Mouse (Mus musculus): Measurements from ENCODE around the gene Olfr71. TPM values are rescaled to one million over a fixed set of nuclear protein-coding genes. Genes with fewer than 3 reads are reported as not detected.

Olfr71 gene
- total and polyA plus RNA-seq, 2 experiments from 2014 or later, result not detected

- no peaks in the 10 kb centered on the region; the same call in 1 of the 2 replicates for H3K36me3 ChIP-seq (ENCODE audit: insufficient read depth, low read length)
- H3K4me1 ChIP-seq (ENCODE audit: insufficient read depth, low read length), result peaks cover 5% of the 10 kb centered on the region; the same call in 1 of the 2 replicates
- H3K4me2 ChIP-seq (ENCODE audit: low read depth, low read length), result no peak overlapping the region
- ATAC-seq, result peak; percentile 61; the same call in 1 of the 2 replicates
- DNase-seq (ENCODE audit: low spot score), result peak; percentile 5
- TF ChIP-seq CTCF (IDR thresholded peaks at IDR 0.05; ENCODE audit: low read depth), result no peak
- WGBS, result 23% methylated on average over 9 of the region's 9 CpGs
- no peak overlapping the region for H3K9ac ChIP-seq (replicated peaks; ENCODE audit: low read length)
- H3K9me3 ChIP-seq (ENCODE audit: low read length), result no peaks in the 10 kb centered on the region
- H3K4me3 ChIP-seq (ENCODE audit: low read length), result no peak overlapping the region
- H3K27me3 ChIP-seq (ENCODE audit: insufficient read depth, low read length), result no peaks in the 10 kb centered on the region
- H3K27ac ChIP-seq, result no peak overlapping the region
These were observed 14.8 kb downstream of the Olfr71 start for GRCm38 (mm10) chr4:43695249-43695671.

GRCm38 (mm10) chr4:43694439-43695248 lies 15.4 kb downstream of the Olfr71 start:
- no peak for TF ChIP-seq CTCF (IDR thresholded peaks at IDR 0.05; ENCODE audit: low read depth)
- 93% methylated on average over 1 of the region's 1 CpGs for WGBS
- DNase-seq (ENCODE audit: low spot score), result no peak

GRCm38 (mm10) chr4:43693806-43694241 lies 16.2 kb downstream of the Olfr71 start:
- H3K4me2 ChIP-seq (ENCODE audit: low read depth, low read length), result no peak overlapping the region
- no peaks in the 10 kb centered on the region for H3K27me3 ChIP-seq (ENCODE audit: insufficient read depth, low read length)
- no peaks in the 10 kb centered on the region for H3K9me3 ChIP-seq (ENCODE audit: low read length)
- H3K9ac ChIP-seq (replicated peaks; ENCODE audit: low read length), result no peak overlapping the region
- H3K36me3 ChIP-seq (ENCODE audit: insufficient read depth, low read length), result peaks cover 11% of the 10 kb centered on the region
- H3K4me1 ChIP-seq (ENCODE audit: insufficient read depth, low read length), result peaks cover 5% of the 10 kb centered on the region; the same call in 1 of the 2 replicates
- DNase-seq (ENCODE audit: low spot score) (no peak), ATAC-seq (no peak)
- TF ChIP-seq CTCF (IDR thresholded peaks at IDR 0.05; ENCODE audit: low read depth), result no peak
- no peak overlapping the region for H3K4me3 ChIP-seq (ENCODE audit: low read length)
- 75% methylated on average over 5 of the region's 5 CpGs for WGBS
- no peak overlapping the region for H3K27ac ChIP-seq

More at GRCm38 (mm10) chr4:43694439-43695248, 15.4 kb downstream of the Olfr71 start:
- Histone ChIP-seq H3K27me3 (ENCODE audit: insufficient read depth, low read length) (no peaks in the 10 kb centered on the region), H3K36me3 (ENCODE audit: insufficient read depth, low read length) (peaks cover 4% of the 10 kb centered on the region), H3K4me1 (ENCODE audit: insufficient read depth, low read length) (peaks cover 5% of the 10 kb centered on the region; the same call in 1 of the 2 replicates), H3K4me3 (ENCODE audit: low read length) (no peak overlapping the region), H3K4me2 (ENCODE audit: low read depth, low read length) (no peak overlapping the region), H3K27ac (no peak overlapping the region), H3K9me3 (ENCODE audit: low read length) (no peaks in the 10 kb centered on the region), H3K9ac (replicated peaks; ENCODE audit: low read length) (no peak overlapping the region)
- no peak for ATAC-seq

GRCm38 (mm10) chr4:43691026-43691425 lies 19.0 kb downstream of the Olfr71 start:
- Histone ChIP-seq H3K4me1 (ENCODE audit: insufficient read depth, low read length) (no peaks in the 10 kb centered on the region), H3K36me3 (ENCODE audit: insufficient read depth, low read length) (peaks cover 25% of the 10 kb centered on the region), H3K27ac (no peak overlapping the region), H3K9ac (replicated peaks; ENCODE audit: low read length) (no peak overlapping the region), H3K4me2 (ENCODE audit: low read depth, low read length) (no peak overlapping the region), H3K9me3 (ENCODE audit: low read length) (no peaks in the 10 kb centered on the region), H3K4me3 (ENCODE audit: low read length) (no peak overlapping the region), H3K27me3 (ENCODE audit: insufficient read depth, low read length) (no peaks in the 10 kb centered on the region)
- TF ChIP-seq CTCF (IDR thresholded peaks at IDR 0.05; ENCODE audit: low read depth), result no peak
- DNase-seq (ENCODE audit: low spot score) (no peak), ATAC-seq (no peak)
- 81% methylated on average over 5 of the region's 5 CpGs for WGBS

- 81% methylated on average over 17 of the region's 17 CpGs for WGBS
- ATAC-seq (no peak), DNase-seq (ENCODE audit: low spot score) (peak; percentile 10)
- Histone ChIP-seq H3K4me3 (ENCODE audit: low read length) (no peak overlapping the region), H3K4me1 (ENCODE audit: insufficient read depth, low read length) (no peaks in the 10 kb centered on the region), H3K9ac (replicated peaks; ENCODE audit: low read length) (no peak overlapping the region), H3K27ac (no peak overlapping the region), H3K36me3 (ENCODE audit: insufficient read depth, low read length) (peaks cover 29% of the 10 kb centered on the region), H3K4me2 (ENCODE audit: low read depth, low read length) (no peak overlapping the region), H3K27me3 (ENCODE audit: insufficient read depth, low read length) (no peaks in the 10 kb centered on the region), H3K9me3 (ENCODE audit: low read length) (no peaks in the 10 kb centered on the region)
- TF ChIP-seq CTCF (IDR thresholded peaks at IDR 0.05; ENCODE audit: low read depth), result no peak
These were observed 20.0 kb downstream of the Olfr71 start for GRCm38 (mm10) chr4:43690021-43690420.

GRCm38 (mm10) chr4:43679416-43680043 lies 30.5 kb downstream of the Olfr71 start:
- Histone ChIP-seq H3K9me3 (ENCODE audit: low read length) (no peaks in the 10 kb centered on the region), H3K4me1 (ENCODE audit: insufficient read depth, low read length) (no peaks in the 10 kb centered on the region), H3K9ac (replicated peaks; ENCODE audit: low read length) (no peak overlapping the region), H3K27ac (no peak overlapping the region), H3K36me3 (ENCODE audit: insufficient read depth, low read length) (peaks cover 67% of the 10 kb centered on the region), H3K4me2 (ENCODE audit: low read depth, low read length) (no peak overlapping the region), H3K4me3 (ENCODE audit: low read length) (no peak overlapping the region), H3K27me3 (ENCODE audit: insufficient read depth, low read length) (no peaks in the 10 kb centered on the region)
- WGBS, result 89% methylated on average over 7 of the region's 7 CpGs
- ATAC-seq (no peak), DNase-seq (ENCODE audit: low spot score) (no peak)
- no peak for TF ChIP-seq CTCF (IDR thresholded peaks at IDR 0.05; ENCODE audit: low read depth)

Data from hindbrain, postnatal 0 days (tissue).